Mouse (Mus musculus): ENCODE results near the gene Rps15.

DNA sequence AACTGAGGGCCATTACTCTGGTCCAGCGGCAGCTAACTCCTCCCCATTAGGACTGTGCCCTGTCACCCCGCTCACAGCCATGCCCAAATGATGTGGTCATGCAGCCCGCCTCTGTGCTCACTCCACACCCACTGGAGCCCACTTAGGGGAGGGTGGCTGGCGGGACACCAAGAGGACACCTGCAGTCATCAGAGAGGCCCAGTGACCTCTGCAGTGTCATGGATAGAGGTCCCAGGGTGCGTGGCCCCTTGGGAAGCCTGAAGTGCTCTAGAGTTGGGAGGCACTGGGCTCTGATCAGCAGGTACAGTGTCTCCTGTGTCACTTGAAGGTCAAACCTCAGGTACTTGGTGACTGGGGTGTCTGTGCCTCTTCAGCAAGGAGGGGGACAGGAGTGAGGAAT is 4.6 kb downstream of the Rps15 start:
- TF ChIP-seq POLR2A (IDR thresholded peaks at IDR 0.05; ENCODE audit: insufficient read depth, low read length) (no peak), CTCF (IDR thresholded peaks at IDR 0.05; ENCODE audit: low read depth, low read length) (no peak)
